Mouse (Mus musculus) mouse trophoblast stem cell (cell line): ENCODE measurements at regions not wholly inside any gene's neighbourhood (a gene's known extent, or its start where the extent isn't known, plus 50 kb on each side); places are given as distances from the start of the nearest gene placed in this dataset.

Experiments used
- in situ Hi-C, 2 experiments: fragments of 300-500 bp; cut with MseI, MboI; formaldehyde crosslinking; loops; 2 replicates in 1 of 2; 3 replicates in 1 of 2; pipeline ENCODE4 v1.15.1; 2025

GRCm38 (mm10) chr19:30289721-30290120 lies 57.0 kb downstream of the Mbl2 start:
- in situ Hi-C loops, result no loop called here

GRCm38 (mm10) chr19:30295263-30295704 lies 62.5 kb downstream of the Mbl2 start:
- in situ Hi-C loops, result no loop called here

GRCm38 (mm10) chr19:30296024-30296423 lies 63.3 kb downstream of the Mbl2 start:
- in situ Hi-C loops, result no loop called here

- in situ Hi-C loops, result no loop called here
Observed at GRCm38 (mm10) chr19:30299536-30299935, 66.8 kb downstream of the Mbl2 start.

GRCm38 (mm10) chr19:30302281-30302680 lies 69.5 kb downstream of the Mbl2 start:
- in situ Hi-C loops, result no loop called here

GRCm38 (mm10) chr19:30306379-30306778 lies 73.6 kb downstream of the Mbl2 start:
- in situ Hi-C loops, result no loop called here

GRCm38 (mm10) chr19:30306919-30307318 lies 74.2 kb downstream of the Mbl2 start:
- in situ Hi-C loops, result no loop called here

GRCm38 (mm10) chr19:30317314-30317713 lies 84.6 kb downstream of the Mbl2 start:
- in situ Hi-C loops, result no loop called here

- in situ Hi-C loops, result no loop called here
Observed at GRCm38 (mm10) chr19:30327693-30328092, 95.0 kb downstream of the Mbl2 start.

GRCm38 (mm10) chr19:30328886-30329285 lies 96.1 kb downstream of the Mbl2 start:
- in situ Hi-C loops, result no loop called here

- in situ Hi-C loops, result no loop called here
Observed at GRCm38 (mm10) chr19:30330792-30331191, 98.0 kb downstream of the Mbl2 start.

GRCm38 (mm10) chr19:30331850-30332249 lies 99.1 kb downstream of the Mbl2 start:
- in situ Hi-C loops, result no loop called here

- in situ Hi-C loops, result no loop called here
Observed at GRCm38 (mm10) chr19:30344401-30344800, 111.7 kb downstream of the Mbl2 start.

GRCm38 (mm10) chr19:30348924-30349323 lies 116.2 kb downstream of the Mbl2 start:
- in situ Hi-C loops, result no loop called here

- in situ Hi-C loops, result no loop called here
Observed at GRCm38 (mm10) chr19:30354981-30355380, 122.2 kb downstream of the Mbl2 start.

- in situ Hi-C loops, result no loop called here
Observed at GRCm38 (mm10) chr19:30358961-30359360, 126.2 kb downstream of the Mbl2 start.

GRCm38 (mm10) chr19:30371901-30372300 lies 139.2 kb downstream of the Mbl2 start:
- in situ Hi-C loops, result no loop called here

- in situ Hi-C loops, result no loop called here
Observed at GRCm38 (mm10) chr19:30379767-30380166, 147.0 kb downstream of the Mbl2 start.

GRCm38 (mm10) chr19:30380515-30381206 lies 147.9 kb downstream of the Mbl2 start:
- in situ Hi-C loops, result no loop called here

GRCm38 (mm10) chr19:30393791-30394190 lies 155.7 kb downstream of the Dkk1 start:
- in situ Hi-C loops, result no loop called here

GRCm38 (mm10) chr19:30406943-30407342 lies 142.5 kb downstream of the Dkk1 start:
- in situ Hi-C loops, result no loop called here

- in situ Hi-C loops, result loop anchor here in 1 of 2 experiments (10.0 kb wide), 1 partner anchor 135 kb away; no protein-coding TSS in a partner anchor
Observed at GRCm38 (mm10) chr19:30419556-30420280, 129.7 kb downstream of the Dkk1 start.

GRCm38 (mm10) chr19:30425627-30426026 lies 123.8 kb downstream of the Dkk1 start:
- in situ Hi-C loops, result loop anchor here (5.0 to 10.0 kb wide), 2 partner anchors 127 to 129 kb away; no protein-coding TSS in a partner anchor
